Mouse (Mus musculus): ENCODE results near the gene Ism1.

Gene Ism1

DNA sequence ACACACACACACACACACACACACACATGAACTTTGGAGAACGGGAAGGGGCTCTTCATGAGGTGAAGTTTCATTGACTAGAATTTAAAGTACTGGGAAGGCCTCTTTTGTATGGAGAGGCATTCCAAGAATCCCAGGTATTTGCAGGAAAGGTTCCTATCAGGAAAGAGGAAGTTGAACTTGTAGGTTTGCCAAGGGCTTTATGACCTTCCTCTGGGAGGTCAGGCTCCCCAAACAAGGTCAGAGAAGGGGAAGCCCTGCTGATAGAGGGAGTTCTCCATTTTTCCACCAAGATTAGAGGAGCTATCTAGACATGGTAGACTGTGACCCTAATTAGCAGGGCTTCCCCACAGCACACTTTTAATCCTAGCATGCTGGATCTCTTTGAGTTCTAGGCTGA lies 39.8 kb downstream of the Ism1 start:
- no peak for DNase-seq

- DNase-seq: peak; percentile 30 to 48
These were observed 44.7 kb downstream of the Ism1 start for GRCm38 (mm10) chr2:139722700-139723099.

DNA sequence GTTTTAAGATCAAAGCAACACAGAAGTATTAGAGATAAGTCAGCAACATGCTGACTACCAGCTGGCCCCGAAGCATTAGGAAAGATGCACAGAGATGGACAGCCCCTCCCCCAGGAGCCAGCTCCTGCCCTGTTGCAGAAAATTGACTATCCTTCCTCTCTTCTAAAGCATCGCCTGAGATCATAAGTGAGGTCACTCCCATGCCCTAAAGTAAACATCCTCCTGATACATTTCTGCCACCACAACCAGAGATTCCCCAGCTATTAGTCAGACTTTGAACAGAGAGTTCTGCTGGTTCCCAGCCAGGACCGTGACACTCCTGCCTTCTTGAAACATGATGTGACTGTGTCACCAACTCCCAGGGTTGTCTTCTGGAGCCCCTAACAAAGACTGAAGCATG lies 45.3 kb downstream of the Ism1 start:
- DNase-seq: peak; percentile 52 to 76

DNA sequence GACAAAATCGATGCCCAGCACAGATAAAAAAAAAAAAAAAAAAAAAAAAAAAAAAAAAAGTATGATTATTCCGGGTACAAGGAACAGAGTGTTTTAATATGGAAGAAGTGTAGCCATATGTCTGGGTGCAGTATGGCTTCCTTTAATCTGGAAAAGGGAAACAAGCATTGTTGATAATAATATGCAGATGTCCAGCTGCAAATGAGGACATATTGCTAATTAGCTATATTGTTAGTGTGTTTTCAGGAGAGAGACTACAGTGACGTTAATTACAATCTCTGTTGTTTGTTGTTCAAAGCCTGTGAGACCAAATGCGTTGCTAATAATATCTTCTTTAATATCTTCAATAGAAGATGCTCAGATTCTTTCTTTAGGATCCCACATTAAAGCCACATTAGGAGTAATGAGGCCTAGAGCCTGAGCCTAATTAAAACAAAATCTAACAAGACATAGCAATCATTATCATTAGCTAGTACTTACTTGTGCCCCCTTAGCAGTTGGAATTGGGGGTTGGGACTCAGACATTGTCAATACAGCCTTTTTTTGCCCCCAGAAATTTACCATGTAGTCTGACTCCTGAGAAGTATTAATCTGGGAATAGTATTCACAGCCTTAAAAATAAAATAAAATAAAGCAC lies 46.3 kb downstream of the Ism1 start:
- no peak for DNase-seq

- DNase-seq: no peak
These were observed 47.4 kb downstream of the Ism1 start for GRCm38 (mm10) chr2:139725328-139725727.

DNA sequence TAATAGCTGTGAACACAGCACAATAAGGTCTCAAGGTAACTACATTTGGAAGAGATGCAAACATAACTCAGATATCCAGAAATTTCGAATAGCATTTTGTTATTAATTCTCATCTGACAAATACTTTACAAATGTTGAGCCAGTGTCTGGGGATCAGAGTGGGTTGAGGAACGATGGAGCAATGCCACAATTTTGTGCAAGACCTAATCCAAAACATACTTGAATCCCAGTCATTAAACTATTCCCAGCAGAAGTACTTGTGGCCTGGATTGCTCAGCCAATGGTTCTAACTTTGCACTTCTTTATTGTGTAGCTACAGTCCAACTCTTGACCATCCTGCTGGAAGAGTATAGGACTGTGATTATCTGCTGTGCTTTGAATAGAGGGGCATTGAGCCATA lies 50.1 kb downstream of the Ism1 start:
- DNase-seq: no peak

GRCm38 (mm10) chr2:139729377-139729776 lies 51.4 kb downstream of the Ism1 start:
- DNase-seq: no peak

DNA sequence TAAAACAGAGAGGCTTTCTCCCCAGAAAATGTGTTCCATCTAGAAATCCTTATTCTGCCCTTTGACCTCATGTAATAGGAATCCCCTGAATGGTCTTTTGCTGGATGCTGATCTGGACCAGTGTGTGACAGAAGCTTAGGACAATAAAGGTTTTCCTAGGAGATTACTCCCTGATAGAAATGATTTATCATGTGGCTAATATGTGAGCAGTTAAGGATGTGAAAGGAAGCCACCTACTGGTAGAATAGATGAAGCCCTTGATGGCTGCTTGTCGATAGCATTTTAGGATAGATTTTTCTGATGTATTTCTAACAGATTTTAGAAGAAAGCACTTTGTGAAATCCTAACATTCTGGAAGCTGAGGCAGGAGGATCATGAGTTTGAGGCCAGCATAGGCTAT lies 64.4 kb downstream of the Ism1 start:
- no peak for DNase-seq

DNA sequence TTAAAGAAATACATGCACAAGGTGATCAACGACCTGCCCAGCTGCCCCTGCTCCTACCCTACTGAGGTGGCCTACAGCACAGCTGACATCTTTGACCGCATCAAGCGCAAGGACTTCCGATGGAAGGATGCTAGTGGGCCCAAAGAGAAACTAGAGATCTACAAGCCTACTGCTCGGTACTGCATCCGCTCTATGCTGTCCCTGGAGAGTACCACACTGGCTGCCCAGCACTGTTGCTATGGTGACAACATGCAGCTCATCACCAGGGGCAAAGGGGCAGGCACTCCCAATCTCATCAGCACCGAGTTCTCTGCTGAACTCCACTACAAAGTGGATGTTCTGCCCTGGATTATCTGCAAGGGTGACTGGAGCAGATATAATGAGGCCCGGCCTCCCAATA lies 79.0 kb downstream of the Ism1 start:
- no peak for DNase-seq

DNA sequence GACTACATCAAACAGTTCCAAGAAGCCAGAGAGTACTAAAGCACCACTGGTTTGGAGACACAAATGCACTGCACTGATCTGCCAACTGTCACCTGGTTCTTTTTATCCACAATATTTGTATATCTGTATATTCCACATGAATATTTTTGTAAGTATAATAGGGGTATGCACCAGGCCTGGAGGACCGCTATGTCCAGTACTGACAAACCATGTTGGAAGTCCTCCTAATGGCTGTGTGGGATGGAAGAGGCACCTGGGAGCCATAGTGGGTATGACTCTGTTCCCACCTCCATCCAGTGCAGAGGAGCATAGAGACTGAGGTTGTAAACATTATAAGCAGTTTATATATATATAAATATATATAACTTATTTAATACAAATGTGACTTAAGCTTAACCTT lies 79.5 kb downstream of the Ism1 start:
- DNase-seq: no peak

DNA sequence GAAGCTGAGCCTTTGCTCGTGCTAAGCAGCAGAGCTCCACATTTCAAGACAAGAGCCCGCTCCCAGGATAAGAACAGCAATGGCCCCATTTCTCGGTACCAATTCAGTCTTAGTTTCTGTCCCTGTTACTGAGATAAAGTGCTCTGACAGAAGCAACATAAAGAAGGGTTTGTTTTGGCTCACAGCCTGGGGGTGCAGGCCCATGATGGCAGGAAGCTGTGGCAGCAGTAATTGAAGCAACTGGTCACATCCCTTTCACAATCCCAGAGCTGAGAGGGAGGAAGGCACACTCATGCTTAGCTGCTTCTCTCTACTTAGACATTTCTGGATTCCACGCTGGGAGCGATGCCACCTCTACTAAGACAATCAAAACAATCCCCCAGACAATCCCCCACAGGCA lies 86.4 kb downstream of the Ism1 start:
- DNase-seq: no peak

DNA sequence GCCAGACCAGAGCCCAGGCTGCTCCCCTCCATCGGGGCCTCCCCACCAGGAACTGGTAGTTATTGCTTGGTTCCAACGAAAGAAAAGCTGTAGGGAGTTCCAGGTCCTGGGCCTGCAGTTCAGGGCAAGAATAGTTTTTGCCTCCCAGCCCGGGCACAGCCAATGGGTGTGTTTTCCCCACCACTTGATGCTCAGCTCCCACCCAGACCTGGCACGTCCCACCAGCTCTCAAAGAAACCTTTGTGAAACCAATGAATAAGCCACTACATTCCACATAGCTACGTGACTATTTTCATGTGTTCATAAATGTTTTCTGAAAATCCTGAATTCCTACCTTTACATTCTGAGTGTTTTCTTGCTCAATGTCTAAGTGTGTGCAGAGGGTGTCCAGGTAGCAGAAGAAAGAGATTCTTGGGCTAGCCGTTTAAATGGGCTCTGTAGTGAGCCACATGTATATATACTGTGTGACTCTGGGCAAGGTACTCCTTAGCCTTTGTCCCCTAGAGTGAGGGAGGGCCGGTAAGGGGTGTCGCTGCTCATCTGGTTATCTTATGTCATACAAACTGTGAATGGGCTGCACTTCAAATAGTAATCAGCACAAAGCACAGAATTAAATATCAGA lies 97.1 kb downstream of the Ism1 start:
- no peak for DNase-seq

DNA sequence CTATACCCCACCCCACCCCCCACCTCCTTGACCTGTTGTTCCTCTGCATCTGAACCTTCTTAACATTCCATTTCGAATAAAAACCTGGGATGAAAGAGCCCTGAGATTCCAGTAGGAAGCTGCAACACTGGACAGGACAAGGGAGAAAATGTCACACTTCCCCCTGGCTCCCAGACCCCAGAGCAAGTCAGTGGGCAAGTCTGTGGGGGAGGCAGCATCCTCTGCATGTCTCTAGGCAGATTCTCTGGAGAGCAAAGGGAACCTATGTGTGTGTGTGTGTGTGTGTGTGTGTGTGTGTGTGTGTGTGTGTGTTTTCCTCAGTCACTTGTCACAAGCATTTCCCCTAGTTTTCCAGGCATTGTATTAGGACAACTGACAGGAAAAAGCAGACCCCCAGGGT lies 98.7 kb downstream of the Ism1 start:
- no peak for DNase-seq

GRCm38 (mm10) chr2:139778283-139778682 lies 100.3 kb downstream of the Ism1 start:
- peak; percentile 14 to 46 for DNase-seq

- DNase-seq: no peak
These were observed 105.4 kb downstream of the Ism1 start for GRCm38 (mm10) chr2:139783318-139783850.

GRCm38 (mm10) chr2:139784465-139784864 lies 106.5 kb downstream of the Ism1 start:
- no peak for DNase-seq

- DNase-seq: no peak
These were observed 107.0 kb downstream of the Ism1 start for GRCm38 (mm10) chr2:139784946-139785345.

GRCm38 (mm10) chr2:139788658-139789057 lies 110.7 kb downstream of the Ism1 start:
- DNase-seq: no peak

DNA sequence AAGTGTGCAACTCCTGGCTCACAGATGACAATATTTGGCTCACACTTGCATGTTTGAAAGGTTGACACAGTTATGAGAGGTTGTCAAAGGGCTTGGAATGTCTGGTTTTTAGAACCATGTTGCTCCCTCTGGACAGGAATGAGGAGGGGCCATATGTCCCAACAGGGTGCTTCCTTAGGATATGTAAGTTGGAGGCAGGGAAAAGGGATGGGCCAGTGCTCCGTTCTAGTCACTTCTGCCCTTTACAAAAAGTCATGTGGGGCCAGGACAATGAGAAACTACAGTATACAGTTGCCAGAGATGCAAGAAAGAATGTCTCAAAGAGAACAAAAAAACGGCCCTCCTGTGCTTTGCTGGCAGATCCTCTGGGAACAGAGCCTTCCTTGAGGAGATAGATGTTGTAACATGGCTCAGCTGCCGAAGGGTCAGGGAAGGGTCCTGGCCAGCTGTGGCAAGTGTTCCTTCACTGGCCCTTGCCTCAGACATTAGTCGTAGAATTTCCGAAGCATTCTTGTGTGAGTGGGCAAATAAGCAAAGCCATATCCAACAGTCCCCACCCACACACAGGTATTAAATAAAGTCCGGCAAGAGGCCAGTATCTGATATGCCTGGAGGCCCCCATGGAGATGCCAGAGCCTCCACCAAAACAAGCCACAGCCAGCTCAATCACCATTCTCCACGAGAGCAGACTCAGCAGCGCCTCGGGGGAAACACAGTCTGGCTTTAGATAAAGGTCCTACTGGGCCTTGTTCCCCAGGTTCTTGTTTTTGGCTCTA lies 114.6 kb downstream of the Ism1 start:
- DNase-seq: peak; percentile 46 to 55

- peak; percentile 22 to 39 for DNase-seq
These were observed 126.1 kb downstream of the Ism1 start for GRCm38 (mm10) chr2:139804041-139804440.

DNA sequence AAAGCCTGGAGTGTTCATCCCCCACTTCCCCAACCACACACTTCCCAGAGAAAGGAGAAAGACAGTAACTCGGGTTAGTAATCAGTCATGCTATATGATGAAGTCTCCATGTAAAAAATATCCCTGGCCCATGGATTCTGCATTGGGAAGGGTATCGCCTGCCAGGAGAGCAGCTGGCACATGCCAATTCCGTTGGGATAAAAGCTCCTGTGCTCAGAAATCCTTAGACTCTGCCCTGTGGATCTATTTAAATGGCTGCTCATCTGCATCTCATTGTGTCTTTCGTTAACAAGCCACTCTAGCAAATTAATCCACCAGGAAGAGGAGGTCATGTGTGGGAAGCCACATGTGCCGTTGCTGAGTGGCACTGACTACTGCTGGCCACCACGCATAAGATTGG lies 129.9 kb downstream of the Ism1 start:
- no peak for DNase-seq
